ENCODE assay signal across 14 mouse cellular contexts in the genomic region with DNA sequence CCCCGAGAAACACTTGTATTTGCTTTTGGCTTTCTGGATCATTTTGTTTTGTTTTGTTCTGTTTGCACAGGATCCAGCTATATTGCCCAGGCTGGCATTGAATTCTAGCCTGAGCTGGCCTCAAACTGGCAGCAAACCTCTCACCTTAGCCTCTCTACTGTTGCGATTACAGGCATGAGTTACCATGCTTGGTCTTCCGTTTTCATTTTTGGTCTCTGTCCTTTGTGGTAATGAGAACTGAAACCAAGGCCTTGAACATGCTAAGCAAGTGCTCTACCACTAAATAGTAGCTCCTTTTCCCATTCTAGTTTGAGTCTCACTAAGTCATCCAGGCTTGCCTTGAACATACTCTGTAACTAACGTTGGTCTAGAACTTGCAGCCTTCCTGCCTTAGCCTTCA.
"Had no signal": no experiment of that assay in that cellular context is flagged by ENCODE, and none has a peak within 500 bp of the region (broad histone marks: within the 10 kb centered on the region; RNA-seq: fewer than 3 reads in every experiment).

No protein-coding gene starts in this region.

- H3K27ac ChIP-seq: left cerebral cortex, adult 2 months; limb, embryonic 10.5 days; midbrain, embryonic 10.5 days; midbrain, embryonic 15.5 days; neural tube, embryonic 12.5 days; stomach, postnatal 0 days had no signal

- H3K27me3 ChIP-seq: midbrain, embryonic 15.5 days; neural tube, embryonic 12.5 days had no signal

- H3K4me1 ChIP-seq: limb, embryonic 10.5 days; midbrain, embryonic 15.5 days had no signal

- ATAC-seq: intestine, embryonic 16.5 days; midbrain, embryonic 15.5 days had no signal

- H3K9ac ChIP-seq: midbrain, embryonic 15.5 days; neural tube, embryonic 12.5 days had no signal

- H3K4me3 ChIP-seq: left cerebral cortex, adult 2 months; limb, embryonic 10.5 days; midbrain, embryonic 10.5 days; midbrain, embryonic 15.5 days; neural tube, embryonic 12.5 days had no signal

- DNase-seq: kidney, adult 2 months; kidney, postnatal 25 days; lung, postnatal 14 days; retina, postnatal 1 day; right cerebral cortex, postnatal 14 days; thymus, postnatal 14 days had no signal

- H3K4me2 ChIP-seq: liver, embryonic 11.5 days; midbrain, embryonic 15.5 days; neural tube, embryonic 12.5 days had no signal

- H3K9me3 ChIP-seq: limb, embryonic 10.5 days; midbrain, embryonic 10.5 days; midbrain, embryonic 15.5 days; neural tube, embryonic 12.5 days had no signal
